Mouse (Mus musculus): ENCODE measurements around the gene A930033H14Rik.
A peak's percentile ranks its signal among the peaks of the same experiment; 100 is the strongest.

Gene A930033H14Rik

DNA sequence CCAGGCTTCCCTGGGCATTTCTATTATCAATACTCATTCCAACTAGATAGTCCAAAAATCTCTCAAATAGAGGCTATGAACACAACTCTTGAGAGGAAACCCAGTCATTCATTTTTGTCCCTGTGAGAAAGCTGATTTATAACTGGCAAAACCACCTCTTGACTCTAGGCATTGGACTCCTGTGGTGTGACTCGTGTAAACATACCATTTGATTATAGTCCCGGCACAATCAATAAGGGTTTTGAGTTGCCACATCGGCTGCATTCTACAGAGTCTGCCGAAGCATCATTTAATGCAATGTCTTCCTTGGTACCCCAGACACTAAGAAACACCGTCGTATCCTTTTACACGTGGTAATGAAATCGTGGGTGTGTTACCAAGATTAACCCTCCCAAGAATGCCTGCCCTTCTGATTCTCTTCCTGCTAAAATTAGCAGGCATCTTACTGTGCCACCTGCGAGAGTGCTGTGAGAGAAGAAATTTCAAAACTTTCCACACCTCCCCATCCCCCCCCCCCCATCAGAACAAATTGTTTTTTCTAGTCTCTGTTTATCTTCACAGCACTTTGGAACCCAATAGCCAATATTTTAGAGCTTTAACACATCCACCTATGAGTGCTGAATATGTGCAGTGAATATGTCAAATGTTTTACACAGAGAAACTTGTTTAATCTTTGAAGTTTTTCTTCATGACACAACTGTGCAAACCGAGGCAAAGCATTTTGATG is 22.3 kb downstream of the A930033H14Rik start:
- DNase-seq: no peak

DNA sequence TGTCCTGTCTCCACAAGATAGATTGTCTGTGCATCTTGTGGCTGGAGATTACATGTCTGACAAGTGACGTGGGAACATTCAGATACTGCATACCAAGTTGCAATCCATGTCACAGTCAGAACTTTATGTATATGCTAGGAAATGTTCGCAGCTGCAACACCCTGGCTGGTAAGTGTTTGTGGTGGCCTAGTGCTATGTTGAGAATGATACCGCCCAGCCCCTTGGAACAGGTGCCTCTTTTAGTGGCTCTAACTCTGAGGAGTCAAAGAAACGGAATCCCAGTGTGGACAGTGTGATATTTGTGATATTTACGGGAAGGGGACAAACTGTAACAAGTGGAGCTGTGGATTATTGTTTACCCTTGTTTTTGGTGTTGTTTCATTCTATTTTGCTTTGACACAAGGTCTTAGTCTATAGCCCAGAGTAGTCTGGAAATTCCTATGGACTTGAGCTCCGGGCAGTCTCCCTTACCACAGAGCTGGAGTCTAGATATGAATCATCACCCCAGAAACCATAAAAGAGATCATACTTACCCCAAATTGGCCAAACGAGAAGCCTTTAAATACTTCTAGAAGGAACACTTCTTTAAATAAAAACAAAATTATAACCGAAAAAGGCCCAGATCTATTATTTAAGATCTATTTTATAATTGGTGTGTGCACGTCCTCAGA is 25.0 kb downstream of the A930033H14Rik start:
- no peak for DNase-seq

DNA sequence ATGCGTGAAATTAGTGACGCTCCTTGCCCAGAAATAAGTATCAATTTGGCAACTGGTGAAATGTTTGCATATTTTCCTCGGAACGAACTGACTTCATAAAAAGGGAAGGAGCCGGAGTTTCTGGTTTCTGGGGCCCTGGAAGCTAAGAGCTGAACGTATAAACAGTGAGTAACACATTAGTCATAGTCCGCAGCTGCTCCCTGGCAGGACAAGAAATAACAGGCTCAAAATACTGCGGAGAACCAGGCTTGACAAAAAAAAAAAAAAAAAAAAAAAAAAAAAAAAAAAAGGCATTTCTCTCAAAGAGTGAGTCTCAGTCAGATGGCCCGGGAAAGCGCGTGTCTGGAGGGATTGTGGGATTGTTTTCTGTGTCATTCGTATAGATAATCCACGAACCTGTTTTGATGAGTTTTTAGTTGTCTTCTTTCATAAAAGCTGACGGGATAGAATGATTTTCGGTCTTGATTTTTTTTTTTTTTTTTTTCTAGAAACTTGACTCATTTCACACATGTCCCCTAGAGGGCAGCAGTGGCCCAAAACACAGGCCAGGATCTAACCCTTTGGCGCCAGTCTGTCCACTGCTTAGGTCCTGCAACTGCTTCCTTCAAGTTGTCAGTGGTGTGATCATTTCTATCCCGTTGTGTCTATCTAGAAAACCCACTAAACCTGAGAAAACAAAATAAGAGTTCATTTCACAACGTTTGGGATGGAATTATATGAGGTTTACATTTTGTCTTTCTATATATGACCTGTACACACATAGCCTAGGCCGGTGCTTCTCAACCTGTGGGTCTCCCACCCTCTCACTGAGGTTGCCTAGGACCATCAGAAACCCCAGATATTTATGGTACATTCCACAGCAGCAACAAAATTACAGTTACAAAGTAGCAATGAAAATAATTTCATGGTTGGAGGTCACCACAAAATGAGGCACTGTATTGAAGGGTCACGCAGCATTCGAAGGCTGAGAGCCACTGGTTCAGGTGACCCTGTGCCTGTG is 26.7 kb downstream of the A930033H14Rik start:
- DNase-seq: peak; percentile 67 to 78

DNA sequence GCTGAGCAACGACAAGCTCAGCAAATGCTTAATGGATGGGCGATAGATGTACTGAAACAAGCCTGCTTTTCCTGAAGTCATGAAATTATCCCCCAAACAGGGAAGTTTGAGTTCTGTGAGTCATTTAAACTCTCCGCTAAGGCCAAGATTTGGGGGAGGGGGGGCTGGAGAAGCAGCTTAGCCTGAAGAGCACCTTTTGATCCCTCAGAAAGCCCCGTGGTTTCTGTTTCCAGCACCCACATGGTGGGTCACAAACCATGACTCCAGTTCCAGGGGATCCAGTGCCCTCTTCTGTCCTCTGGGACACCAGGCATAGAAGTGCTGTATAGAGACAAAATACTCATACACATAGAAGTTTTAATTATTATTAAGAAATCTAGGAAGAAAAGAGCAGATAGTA is 27.5 kb downstream of the A930033H14Rik start:
- peak in 1 of 2 experiments; percentile 12 for DNase-seq

DNA sequence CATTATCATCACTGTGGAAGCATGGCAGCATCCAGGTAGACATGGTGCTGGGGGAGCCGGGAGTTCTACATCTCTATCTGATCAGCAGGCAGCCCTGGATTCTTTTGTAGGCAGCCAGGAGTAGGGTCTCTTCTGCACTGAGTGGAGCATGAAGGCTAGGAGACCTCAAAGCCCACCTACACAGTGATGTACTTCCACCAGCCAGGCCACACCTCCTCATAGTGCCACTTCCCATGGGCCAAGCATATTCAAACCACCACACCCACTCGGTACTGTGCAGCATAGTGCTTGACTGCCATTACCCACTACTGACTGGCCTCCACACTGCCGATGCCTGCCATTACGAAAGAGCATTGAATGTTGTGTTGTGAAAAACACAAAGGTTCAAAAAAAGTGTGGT is 28.0 kb downstream of the A930033H14Rik start:
- no peak for DNase-seq

DNA sequence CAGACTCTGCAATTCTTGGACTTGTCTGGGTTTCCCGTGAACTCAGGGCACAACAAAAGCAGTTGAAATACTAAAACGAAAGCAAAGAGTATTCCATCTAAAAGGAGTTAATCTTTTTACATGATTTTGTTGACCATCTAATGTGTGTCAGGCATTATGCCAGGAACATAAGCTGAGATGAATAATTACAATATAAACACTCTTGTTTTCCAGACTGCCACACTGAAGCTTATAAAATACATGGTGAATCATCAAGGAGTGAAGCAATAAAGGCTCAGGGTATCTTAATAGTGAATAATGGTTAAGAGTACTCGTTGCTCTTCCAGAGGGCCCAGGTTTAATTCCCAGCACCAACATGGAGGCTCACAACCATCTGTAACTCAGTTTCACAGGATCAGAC is 31.9 kb downstream of the A930033H14Rik start:
- no peak for DNase-seq

DNA sequence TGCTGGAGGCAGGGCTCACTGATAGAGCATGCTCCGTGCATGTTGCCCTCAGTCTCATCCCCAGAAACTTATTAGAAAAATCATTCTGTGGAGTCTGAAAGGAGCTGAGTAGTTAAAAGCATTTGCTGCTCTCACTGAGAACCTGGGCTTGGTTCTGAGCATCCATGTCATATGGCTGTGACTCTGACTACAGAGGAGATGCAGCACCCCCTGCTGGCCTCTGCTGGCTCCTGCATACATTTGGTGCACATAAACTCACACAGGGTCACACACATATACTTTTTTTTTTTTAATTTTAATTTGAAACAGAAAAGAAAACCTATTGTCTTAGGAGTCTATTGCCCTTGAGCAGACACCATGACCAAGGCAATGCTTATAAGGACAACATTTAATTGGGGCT is 33.6 kb downstream of the A930033H14Rik start:
- DNase-seq: no peak

DNA sequence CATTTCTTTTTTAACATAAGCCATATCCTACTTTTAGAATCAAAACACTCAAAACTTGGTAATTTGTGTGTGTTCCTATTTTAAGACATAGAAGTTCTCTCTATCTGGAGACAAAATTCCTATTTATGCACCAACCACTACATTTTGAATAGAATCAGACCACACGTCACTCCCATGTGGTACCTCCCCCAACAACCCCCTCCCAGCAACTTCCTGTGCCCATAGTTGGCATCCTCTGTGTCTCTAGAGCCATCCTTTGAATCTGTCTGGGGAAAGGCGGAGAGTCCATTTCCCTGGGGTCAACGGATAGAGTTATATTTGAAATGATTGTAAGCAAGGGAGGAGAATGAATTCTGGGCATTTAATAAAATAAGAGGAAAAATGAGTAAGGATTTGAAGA is 36.8 kb downstream of the A930033H14Rik start:
- no peak for DNase-seq

DNA sequence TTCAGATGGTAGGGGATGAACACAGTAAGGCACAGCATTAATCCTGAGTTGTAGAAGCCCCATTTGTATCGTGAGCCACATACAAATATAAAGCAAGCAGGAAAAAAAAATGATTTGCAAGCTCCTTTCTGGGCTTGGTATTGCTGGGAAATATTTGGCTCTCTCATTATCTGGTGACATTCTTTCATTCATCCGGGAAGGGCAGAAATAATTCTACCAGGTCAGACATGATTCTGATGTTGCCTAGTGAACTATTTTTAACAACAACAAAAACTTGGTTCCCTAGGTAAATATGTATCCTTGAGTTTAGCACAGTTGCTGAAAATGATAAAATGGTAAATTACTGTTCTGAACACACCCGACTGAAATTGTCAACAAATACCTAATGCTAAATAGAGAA is 40.5 kb downstream of the A930033H14Rik start:
- DNase-seq: no peak

DNA sequence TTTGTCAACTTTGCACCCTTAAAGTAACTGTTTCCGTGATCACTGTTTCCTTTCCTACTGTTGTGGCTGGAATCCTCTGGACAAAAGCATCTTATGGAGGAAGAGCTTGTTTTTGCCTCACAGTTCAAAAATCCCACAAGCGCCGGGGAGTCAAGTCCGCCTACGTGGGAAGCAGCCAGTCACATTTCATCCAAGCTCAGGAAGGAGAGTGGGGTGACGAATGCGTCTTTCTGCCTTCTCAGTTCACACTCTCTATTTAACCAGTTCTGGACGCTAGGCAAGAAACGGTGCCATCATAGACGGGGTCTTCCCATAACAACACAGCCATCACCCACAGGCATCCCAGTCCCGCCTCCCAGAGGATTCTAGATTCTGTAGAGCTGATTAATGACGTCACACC is 46.4 kb downstream of the A930033H14Rik start:
- no peak for DNase-seq

DNA sequence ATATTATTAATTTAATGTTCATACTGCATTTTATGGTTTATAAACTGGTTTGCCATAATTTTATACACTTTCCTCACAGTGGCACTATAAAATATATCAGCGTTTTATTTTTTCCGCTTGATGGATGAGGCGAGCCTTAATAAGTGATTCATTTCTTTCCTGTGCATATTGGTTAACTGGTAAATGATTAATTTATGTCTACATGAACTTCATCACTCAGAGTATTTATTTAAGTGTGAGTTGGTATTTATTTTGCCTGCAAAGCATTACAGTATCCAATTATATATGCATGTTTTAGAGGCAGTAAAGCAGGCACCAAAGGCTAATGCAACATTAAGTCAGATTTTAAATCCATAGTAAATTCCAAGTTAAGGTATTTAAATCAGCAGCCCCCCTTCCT is 47.1 kb downstream of the A930033H14Rik start:
- no peak for DNase-seq

DNA sequence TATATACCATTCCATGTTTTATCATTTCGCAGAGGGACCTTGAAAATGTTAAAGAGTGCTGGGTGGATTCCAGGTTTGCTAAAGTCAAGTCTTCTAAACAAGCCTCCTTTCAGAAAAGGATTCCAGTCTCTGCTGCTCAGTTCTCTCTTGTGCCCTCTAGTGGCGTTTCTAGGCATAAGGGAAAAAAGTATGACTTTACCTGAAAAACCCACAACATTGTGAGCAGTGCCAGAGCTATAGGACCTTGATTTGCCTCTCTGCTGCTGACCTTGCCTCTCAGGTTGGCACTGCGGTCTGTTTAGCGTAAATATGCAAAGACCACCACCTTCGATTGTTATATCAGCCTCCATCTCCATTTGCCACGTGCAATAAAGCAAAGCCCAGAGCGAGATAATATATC is 47.8 kb downstream of the A930033H14Rik start:
- DNase-seq: peak in 1 of 2 experiments; percentile 15

DNA sequence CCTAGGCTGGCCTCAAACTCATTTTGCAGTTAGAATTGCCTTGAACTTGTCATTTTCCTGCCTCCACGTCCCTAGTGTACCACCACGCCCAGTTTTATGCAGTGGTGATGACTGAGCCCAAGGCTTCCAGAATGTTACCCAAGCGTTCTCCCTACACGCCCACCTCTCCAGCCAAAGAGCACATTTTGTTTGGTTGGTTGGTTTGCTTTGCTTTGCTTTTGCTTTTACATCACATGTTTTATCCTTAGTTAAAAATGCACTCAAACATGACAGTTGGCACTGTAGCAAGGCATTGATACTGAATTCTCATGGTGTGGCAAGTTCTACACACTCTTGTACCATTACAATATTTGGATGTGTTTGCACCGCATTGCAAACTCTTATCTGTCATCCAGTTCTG is 49.7 kb downstream of the A930033H14Rik start:
- DNase-seq: no peak

DNA sequence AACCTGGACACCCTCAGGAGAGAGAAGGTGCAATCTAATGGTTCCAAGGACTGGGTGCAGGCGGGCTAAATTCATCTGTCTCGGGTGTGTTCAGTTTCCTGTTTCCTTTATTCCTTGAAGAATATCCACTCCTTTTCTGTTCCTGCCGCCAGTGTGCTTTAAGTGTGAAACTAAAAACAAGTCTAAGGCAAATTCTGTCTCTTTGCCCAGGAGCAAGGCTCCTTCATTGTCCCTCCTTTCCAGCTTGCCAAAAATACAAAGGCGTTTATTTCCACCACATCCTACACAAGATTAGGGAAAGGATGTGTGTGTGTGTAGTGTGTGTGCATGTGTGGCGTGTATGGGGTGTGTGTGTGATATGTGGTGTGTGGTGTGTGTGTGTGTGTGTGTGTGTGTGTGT is 50.3 kb downstream of the A930033H14Rik start:
- DNase-seq: no peak

DNA sequence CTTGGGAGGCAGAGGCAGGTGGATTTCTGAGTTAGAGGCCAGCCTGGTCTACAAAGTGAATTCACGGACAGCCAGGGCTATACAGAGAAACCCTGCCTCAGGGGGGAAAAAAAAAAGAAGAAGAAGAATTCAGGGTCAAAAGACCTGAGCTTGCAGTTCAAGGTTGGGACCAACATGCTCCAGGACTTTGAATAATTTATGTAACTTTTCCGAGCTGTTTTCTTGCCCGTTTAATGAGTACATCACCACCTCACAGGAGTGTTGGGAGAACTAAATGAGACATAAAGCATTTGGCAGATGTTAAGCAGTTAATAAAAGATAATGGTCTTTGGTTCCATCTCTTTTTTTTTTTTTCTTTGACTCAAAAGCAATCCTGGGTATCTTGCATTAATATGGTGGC is 51.4 kb downstream of the A930033H14Rik start:
- no peak for DNase-seq

DNA sequence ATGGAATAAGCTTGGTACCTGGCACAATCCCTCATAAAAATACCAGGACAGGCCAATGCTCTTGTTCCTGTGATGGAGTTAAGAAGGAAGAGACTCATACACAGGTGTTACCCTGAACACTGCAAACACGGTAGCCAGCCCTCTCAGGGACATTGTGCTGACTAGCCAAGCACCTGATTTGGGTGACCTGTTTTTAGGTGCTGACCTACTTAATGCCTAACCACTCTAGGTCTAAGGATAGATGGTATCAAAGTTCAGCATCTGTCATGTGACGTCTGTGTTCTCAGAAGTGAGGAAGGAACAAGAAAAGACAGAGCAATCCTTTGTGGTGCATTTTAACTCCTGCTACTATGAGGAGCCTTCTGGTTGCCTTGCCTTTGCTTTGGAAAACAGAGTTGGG is 52.0 kb downstream of the A930033H14Rik start:
- no peak for DNase-seq

All from cerebellum, postnatal 25 days (tissue).